Mouse (Mus musculus): ENCODE results near the gene Cyp4f14.

DNA sequence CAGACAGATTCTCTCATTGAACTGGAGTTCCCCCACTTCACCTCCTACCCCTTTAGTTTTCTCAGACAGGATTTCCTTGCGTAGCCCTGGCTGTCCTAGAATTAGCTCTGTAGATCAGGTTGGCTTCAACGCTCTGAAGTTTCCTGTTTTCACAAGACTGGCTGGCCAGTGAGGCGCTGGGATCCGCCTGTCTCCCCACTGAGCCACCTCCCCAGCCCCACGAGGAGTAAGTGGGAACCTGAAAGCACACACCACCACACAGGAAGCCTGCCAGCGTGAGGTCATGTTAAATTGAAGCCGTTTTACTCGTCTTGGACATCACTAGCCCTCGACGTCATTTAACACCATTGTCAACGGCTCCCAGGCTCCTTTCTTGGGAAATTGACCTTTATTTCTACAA, 33.9 kb upstream of the Cyp4f14 start:
- no peak for TF ChIP-seq CTCF (IDR thresholded peaks at IDR 0.05; ENCODE audit: extremely low read depth, insufficient read length, insufficient replicate concordance, low read depth, low read length)
- TF ChIP-seq POLR2A (IDR thresholded peaks at IDR 0.05; ENCODE audit: low read depth, low read length) = no peak

Measured in small intestine, adult 2 months (tissue).